Mouse (Mus musculus) kidney, embryonic 16.5 days (tissue): ENCODE data around the gene Plce1. TPM values are rescaled to one million over a fixed set of nuclear protein-coding genes. Genes with fewer than 3 reads are reported as not detected.
"Not testable (repeated sequence)": the region's sequence is repeated elsewhere in the genome, so short reads cannot be mapped to it uniquely, and the experiment has no call there.

ENCODE experiments used
- ATAC-seq: fragments of 200-750 bp; cut with Nextera tagmentation; 2 replicates; pipeline ENCODE4 v1.8.0; 2017; ENCODE audit warnings: moderate TSS enrichment; ENCODE audit not compliant: low FRiP score, low TSS enrichment
- H3K27ac ChIP-seq: fragments of 300-500 bp; sonication (generic); 2 replicates; pipeline ENCODE4 v1.5.1; 2014; ENCODE audit warnings: low read length
- H3K27me3 ChIP-seq: fragments of 300-500 bp; sonication (generic); 2 replicates; pipeline ENCODE4 v1.6.1; 2014; ENCODE audit warnings: low read length, control low read depth, mixed read lengths; ENCODE audit not compliant: insufficient read depth
- H3K36me3 ChIP-seq: fragments of 300-500 bp; sonication (generic); 2 replicates; pipeline ENCODE4 v1.6.1; 2014; ENCODE audit warnings: low read length, control low read depth, mixed read lengths; ENCODE audit not compliant: insufficient read depth
- H3K4me1 ChIP-seq: fragments of 300-500 bp; sonication (generic); 2 replicates; pipeline ENCODE4 v1.6.1; 2014; ENCODE audit warnings: low read length, control low read depth, mixed read lengths; ENCODE audit not compliant: insufficient read depth
- H3K4me2 ChIP-seq: fragments of 300-500 bp; sonication (generic); replicated peaks from 2 replicates; pipeline ENCODE4 v1.6.1; 2014; ENCODE audit warnings: low read depth, low read length
- H3K4me3 ChIP-seq: fragments of 300-500 bp; sonication (generic); 2 replicates; pipeline ENCODE4 v1.5.1; 2014; ENCODE audit warnings: mild to moderate bottlenecking, low read length
- H3K9ac ChIP-seq: fragments of 300-500 bp; sonication (generic); replicated peaks from 2 replicates; pipeline ENCODE4 v1.6.1; 2014; ENCODE audit warnings: low read length
- H3K9me3 ChIP-seq: fragments of 300-500 bp; sonication (generic); 2 replicates; pipeline ENCODE4 v1.6.1; 2016; ENCODE audit warnings: low read length, control low read depth
- WGBS: fragments of 180-500 bp; shearing (Covaris S2); extraction: QIAGEN DNeasy Blood & Tissue Kit; methylation state at CpG from one replicate; pipeline ENCODE4 v1.1.7; 2014; 5-methylcytosine and 5-hydroxymethylcytosine counted together
- polyA plus RNA-seq: library from polyadenylated mRNA; unstranded; fragments of >200 nt; fragmentation: Nextera tagmentation; extraction: Ambion mirVana; gene quantifications from 2 replicates; pipeline ENCODE4 v1.2.1, GENCODE M21; 2015

Plce1 gene
- polyA plus RNA-seq, 1 experiment from 2014 or later, result 3.0 TPM

GRCm38 (mm10) chr19:38615356-38615755 is 134.4 kb downstream of the Plce1 start:
- H3K36me3 ChIP-seq, result no peaks in the 10 kb centered on the region
- no peaks in the 10 kb centered on the region for H3K9me3 ChIP-seq
- ATAC-seq, result no peak; the same call in 1 of the 2 replicates
- H3K27ac ChIP-seq, result no peak overlapping the region
- WGBS, result 21% methylated on average over 6 of the region's 6 CpGs
- H3K9ac ChIP-seq, result no peak overlapping the region
- no peaks in the 10 kb centered on the region for H3K27me3 ChIP-seq
- H3K4me3 ChIP-seq, result no peak overlapping the region
- H3K4me1 ChIP-seq, result no peaks in the 10 kb centered on the region; the same call in 1 of the 2 replicates
- H3K4me2 ChIP-seq, result no peak overlapping the region

GRCm38 (mm10) chr19:38620134-38620533 is 139.2 kb downstream of the Plce1 start:
- no peak overlapping the region for H3K9ac ChIP-seq
- ATAC-seq, result no peak
- H3K27me3 ChIP-seq, result no peaks in the 10 kb centered on the region
- H3K36me3 ChIP-seq, result no peaks in the 10 kb centered on the region
- no peak overlapping the region for H3K4me3 ChIP-seq
- H3K4me1 ChIP-seq, result no peaks in the 10 kb centered on the region; the same call in 1 of the 2 replicates
- H3K27ac ChIP-seq, result no peak overlapping the region
- H3K9me3 ChIP-seq, result no peaks in the 10 kb centered on the region
- WGBS, result 51% methylated on average over 4 of the region's 4 CpGs
- H3K4me2 ChIP-seq, result no peak overlapping the region

- no peaks in the 10 kb centered on the region for H3K36me3 ChIP-seq
- H3K27me3 ChIP-seq, result no peaks in the 10 kb centered on the region
- no peak overlapping the region for H3K4me3 ChIP-seq
- 49% methylated on average over 10 of the region's 10 CpGs for WGBS
- H3K27ac ChIP-seq, result no peak overlapping the region
- no peak overlapping the region for H3K9ac ChIP-seq
- no peaks in the 10 kb centered on the region for H3K4me1 ChIP-seq
- ATAC-seq, result no peak
- H3K9me3 ChIP-seq, result no peaks in the 10 kb centered on the region
- H3K4me2 ChIP-seq, result no peak overlapping the region
Observed at GRCm38 (mm10) chr19:38621546-38621945, 140.6 kb downstream of the Plce1 start.

GRCm38 (mm10) chr19:38626246-38627015 is 145.5 kb downstream of the Plce1 start:
- Histone ChIP-seq H3K4me3 (no peak overlapping the region), H3K9me3 (no peaks in the 10 kb centered on the region), H3K36me3 (no peaks in the 10 kb centered on the region), H3K27ac (no peak overlapping the region), H3K4me2 (no peak overlapping the region), H3K27me3 (no peaks in the 10 kb centered on the region), H3K9ac (no peak overlapping the region), H3K4me1 (no peaks in the 10 kb centered on the region)
- no peak for ATAC-seq
- 74% methylated on average over 9 of the region's 9 CpGs for WGBS

- no peak overlapping the region for H3K27ac ChIP-seq
- H3K4me2 ChIP-seq, result no peak overlapping the region
- H3K9me3 ChIP-seq, result no peaks in the 10 kb centered on the region
- ATAC-seq, result no peak
- H3K36me3 ChIP-seq, result no peaks in the 10 kb centered on the region
- H3K27me3 ChIP-seq, result no peaks in the 10 kb centered on the region
- no peaks in the 10 kb centered on the region for H3K4me1 ChIP-seq
- H3K9ac ChIP-seq, result no peak overlapping the region
- WGBS, result 79% methylated on average over 9 of the region's 9 CpGs
- no peak overlapping the region for H3K4me3 ChIP-seq
Observed at GRCm38 (mm10) chr19:38627075-38627768, 146.3 kb downstream of the Plce1 start.

- no peak for ATAC-seq
- H3K27ac ChIP-seq, result no peak overlapping the region
- H3K9ac ChIP-seq, result no peak overlapping the region
- H3K9me3 ChIP-seq, result no peaks in the 10 kb centered on the region
- H3K4me1 ChIP-seq, result no peaks in the 10 kb centered on the region
- no peaks in the 10 kb centered on the region for H3K27me3 ChIP-seq
- 47% methylated on average over 3 of the region's 3 CpGs for WGBS
- no peak overlapping the region for H3K4me3 ChIP-seq
- no peaks in the 10 kb centered on the region for H3K36me3 ChIP-seq
- H3K4me2 ChIP-seq, result no peak overlapping the region
Observed at GRCm38 (mm10) chr19:38632251-38632650, 151.3 kb downstream of the Plce1 start.

- no peaks in the 10 kb centered on the region for H3K4me1 ChIP-seq
- H3K27me3 ChIP-seq, result no peaks in the 10 kb centered on the region
- no peaks in the 10 kb centered on the region for H3K36me3 ChIP-seq
- no peak for ATAC-seq
- 40% methylated on average over 5 of the region's 5 CpGs for WGBS
- no peak overlapping the region for H3K4me3 ChIP-seq
- H3K27ac ChIP-seq, result no peak overlapping the region
- no peaks in the 10 kb centered on the region for H3K9me3 ChIP-seq
- H3K9ac ChIP-seq, result no peak overlapping the region
- H3K4me2 ChIP-seq, result no peak overlapping the region
Observed at GRCm38 (mm10) chr19:38633306-38633705, 152.4 kb downstream of the Plce1 start.

GRCm38 (mm10) chr19:38639050-38639449 is 158.1 kb downstream of the Plce1 start:
- H3K27ac ChIP-seq, result no peak overlapping the region
- H3K36me3 ChIP-seq, result no peaks in the 10 kb centered on the region
- no peak overlapping the region for H3K9ac ChIP-seq
- H3K4me3 ChIP-seq, result no peak overlapping the region
- 83% methylated on average over 3 of the region's 3 CpGs for WGBS
- H3K4me1 ChIP-seq, result peaks cover 4% of the 10 kb centered on the region; the same call in 1 of the 2 replicates
- no peak overlapping the region for H3K4me2 ChIP-seq
- ATAC-seq, result no peak
- no peaks in the 10 kb centered on the region for H3K27me3 ChIP-seq
- no peaks in the 10 kb centered on the region for H3K9me3 ChIP-seq

- Histone ChIP-seq H3K27me3 (no peaks in the 10 kb centered on the region), H3K9ac (no peak overlapping the region), H3K36me3 (no peaks in the 10 kb centered on the region), H3K4me3 (no peak overlapping the region), H3K27ac (no peak overlapping the region), H3K9me3 (no peaks in the 10 kb centered on the region), H3K4me1 (peaks cover 6% of the 10 kb centered on the region; the same call in 1 of the 2 replicates), H3K4me2 (no peak overlapping the region)
- WGBS, result 22% methylated on average over 3 of the region's 3 CpGs
- peak; percentile 63; the same call in 1 of the 2 replicates for ATAC-seq
Observed at GRCm38 (mm10) chr19:38639805-38640204, 158.9 kb downstream of the Plce1 start.

GRCm38 (mm10) chr19:38642515-38642914 is 161.6 kb downstream of the Plce1 start:
- H3K4me2 ChIP-seq, H3K36me3 ChIP-seq, H3K9ac ChIP-seq, H3K27ac ChIP-seq, H3K9me3 ChIP-seq, H3K27me3 ChIP-seq, H3K4me3 ChIP-seq, ATAC-seq: not testable (repeated sequence)
- WGBS, result 62% methylated on average over 1 of the region's 1 CpGs
- peaks cover 17% of the 10 kb centered on the region for H3K4me1 ChIP-seq
